Mouse (Mus musculus) T-cell, adult 66 days (primary cell): ENCODE measurements around the gene Smyd5. TPM values are rescaled to one million over a fixed set of nuclear protein-coding genes. Genes with fewer than 3 reads are reported as not detected.

Experiments used
- total RNA-seq, 2 experiments: library from RNA; stranded (reverse); gene quantifications; 3 replicates in 1 of 2; 4 replicates in 1 of 2; pipeline ENCODE4 v1.2.4; 2023

Smyd5 gene
- 10 to 100 TPM; 37.4 to 41.0 TPM for total RNA-seq

DNA sequence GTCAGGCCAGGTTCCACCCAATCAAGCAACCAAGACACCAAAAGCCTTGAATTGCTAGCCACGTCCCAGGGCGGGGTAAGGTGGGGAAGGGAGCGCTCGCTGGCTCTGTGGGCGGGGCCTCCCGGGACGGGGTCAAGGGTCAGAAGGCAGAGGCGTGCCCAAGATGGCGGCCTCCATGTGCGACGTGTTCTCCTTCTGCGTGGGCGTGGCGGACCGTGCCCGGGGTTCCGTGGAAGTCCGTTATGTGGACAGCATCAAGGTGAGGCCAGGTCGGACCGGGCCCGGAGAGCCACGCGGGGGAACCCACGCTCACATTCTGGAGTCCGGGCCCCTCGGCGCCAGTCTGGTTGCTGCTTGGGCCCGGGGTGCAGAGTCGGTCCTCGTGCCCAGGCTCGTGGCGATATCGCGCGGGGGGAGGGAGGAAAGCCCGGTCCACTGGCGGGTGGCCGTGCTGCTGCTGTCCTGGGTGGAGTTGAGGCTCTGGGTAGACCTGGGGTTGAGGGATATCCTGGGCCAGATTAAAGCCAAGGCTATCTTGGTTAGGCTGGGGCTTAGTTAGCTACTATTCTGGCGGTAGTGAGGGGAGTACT, at the start of gene Smyd5:
TSS of gene Smyd5 (plus strand) at position 148 of the 590 bp plus-strand sequence.

DNA sequence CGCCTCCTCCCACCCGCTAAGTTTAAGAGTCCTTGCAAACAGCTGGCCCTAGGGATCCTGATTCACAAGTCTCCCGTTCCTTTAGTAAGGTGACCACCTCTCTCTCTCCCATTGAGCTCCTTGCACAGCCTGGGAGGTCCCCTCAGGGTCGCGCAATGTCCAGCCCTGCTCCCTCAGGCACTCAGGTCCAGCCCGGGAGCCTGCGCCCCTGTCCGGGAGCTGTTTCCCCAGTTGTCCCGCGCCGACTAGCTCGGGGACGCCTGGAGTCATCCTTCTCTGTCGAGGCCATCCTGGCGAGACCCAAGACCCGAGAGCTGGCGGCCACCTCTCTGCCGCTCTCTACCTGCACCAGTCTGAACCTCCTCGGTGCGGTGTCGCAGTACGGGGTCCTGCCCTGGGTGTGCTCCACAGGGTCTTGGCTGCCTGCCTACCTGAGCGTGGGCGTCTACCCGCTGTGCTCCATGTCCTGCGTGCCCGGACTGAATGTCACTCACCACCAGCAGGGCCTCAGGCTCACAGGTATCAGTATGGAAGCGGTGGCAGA, 7.9 kb upstream of the Smyd5 start, which contains the start of gene Noto:
TSS of gene Noto (plus strand) at position 51 of the 544 bp plus-strand sequence.

GRCm38 (mm10) chr6:85450697-85451663, 19.2 kb downstream of the Smyd5 start, which contains the start of gene Cct7:
TSS of gene Cct7 (plus strand) at chr6:85451514.

DNA sequence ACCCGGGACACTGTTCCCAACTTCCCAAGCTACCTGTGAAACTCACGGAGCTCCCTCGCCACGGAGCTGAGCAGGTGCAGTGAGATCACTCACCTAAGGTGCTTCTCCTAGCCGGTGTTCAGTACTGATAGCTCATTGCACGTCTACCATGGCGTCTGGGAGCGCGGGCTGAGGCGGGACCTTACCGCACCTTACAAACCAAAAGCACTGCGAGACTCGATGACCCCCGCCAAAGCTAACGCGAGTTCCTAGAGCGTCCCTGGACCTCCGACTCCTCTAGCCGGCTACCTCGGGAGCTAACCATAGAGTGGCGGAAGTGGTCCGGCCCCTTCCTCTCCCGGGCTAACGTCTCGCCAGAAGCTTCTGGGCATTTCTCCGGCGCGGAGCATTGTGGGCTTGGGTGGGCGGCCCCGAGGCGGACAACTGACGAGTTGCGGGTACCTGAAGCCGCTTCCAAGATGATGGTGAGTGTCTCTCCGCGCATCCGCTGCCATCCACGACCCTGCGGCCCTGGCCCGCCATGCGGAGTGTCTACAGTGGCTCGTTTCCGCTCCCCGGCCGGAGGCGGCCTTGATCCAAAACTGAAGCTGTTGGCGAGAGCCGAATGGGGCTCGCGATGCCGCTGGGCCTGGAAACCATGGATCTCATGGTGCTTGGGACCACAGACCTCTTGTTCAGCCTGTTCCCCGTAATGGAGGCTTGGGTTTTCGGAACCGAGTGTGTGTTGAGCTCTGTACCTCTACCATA, 20.0 kb downstream of the Smyd5 start, which contains the start of gene Pradc1:
TSS of gene Pradc1 (minus strand) at position 307 of the 747 bp plus-strand sequence.

Other genes with a start within 250 kb of the Smyd5 start
- gene Emx1, start 244.6 kb upstream of the Smyd5 start, total RNA-seq, result not detected
- gene Sfxn5, start 98.6 kb upstream of the Smyd5 start, total RNA-seq, result 1 to 10 TPM; 5.7 to 6.1 TPM
- gene Rab11fip5, start 57.4 kb upstream of the Smyd5 start, total RNA-seq, result 1 to 10 TPM; 1.0 to 1.4 TPM
- gene Noto, start 8.1 kb upstream of the Smyd5 start, total RNA-seq, result not detected
- 100 to 1,000 TPM; 188 to 191 TPM for gene Cct7, start 19.5 kb downstream of the Smyd5 start, total RNA-seq
- 10 to 100 TPM; 21.9 to 22.5 TPM for gene Pradc1, start 20.0 kb downstream of the Smyd5 start, total RNA-seq
- gene Fbxo41, start 71.0 kb downstream of the Smyd5 start, total RNA-seq, result not detected
- gene Egr4, start 81.6 kb downstream of the Smyd5 start, total RNA-seq, result not detected
- gene Alms1, start 155.5 kb downstream of the Smyd5 start, total RNA-seq, result 1 to 10 TPM; 3.2 to 4.3 TPM